Mouse (Mus musculus) telencephalon, adult 2 months (tissue): Measurements from ENCODE around the gene 1600014C10Rik.

Experiments
- DNase-seq: peaks from one replicate; pipeline ENCODE4 v3.0.0-alpha.2; 2011; ENCODE audit warnings: low read depth, low spot score

1600014C10Rik gene

GRCm38 (mm10) chr7:38182962-38183687 lies at the start of gene 1600014C10Rik:
1600014C10Rik (plus strand) TSS chr7:38183217.
- no peak for DNase-seq

GRCm38 (mm10) chr7:38134471-38134870 lies 48.5 kb upstream of the 1600014C10Rik start:
- DNase-seq, result no peak

- DNase-seq, result peak; percentile 74
These were observed 42.7 kb upstream of the 1600014C10Rik start for GRCm38 (mm10) chr7:38140324-38140723.

GRCm38 (mm10) chr7:38141747-38142545 lies 41.1 kb upstream of the 1600014C10Rik start:
- peak; percentile 51 for DNase-seq

- DNase-seq, result no peak
These were observed 35.5 kb upstream of the 1600014C10Rik start for GRCm38 (mm10) chr7:38147477-38147876.

- DNase-seq, result peak; percentile 50
These were observed 31.2 kb upstream of the 1600014C10Rik start for GRCm38 (mm10) chr7:38151706-38152312.

GRCm38 (mm10) chr7:38152571-38152970 lies 30.4 kb upstream of the 1600014C10Rik start:
- no peak for DNase-seq

GRCm38 (mm10) chr7:38155829-38156228 lies 27.2 kb upstream of the 1600014C10Rik start:
- DNase-seq, result no peak

GRCm38 (mm10) chr7:38158764-38159458 lies 24.1 kb upstream of the 1600014C10Rik start:
- no peak for DNase-seq

GRCm38 (mm10) chr7:38161438-38161837 lies 21.6 kb upstream of the 1600014C10Rik start:
- no peak for DNase-seq

- no peak for DNase-seq
These were observed 19.5 kb upstream of the 1600014C10Rik start for GRCm38 (mm10) chr7:38163433-38164050.

GRCm38 (mm10) chr7:38166930-38167645 lies 15.9 kb upstream of the 1600014C10Rik start:
- no peak for DNase-seq

GRCm38 (mm10) chr7:38167724-38168141 lies 15.3 kb upstream of the 1600014C10Rik start:
- DNase-seq, result peak; percentile 86

GRCm38 (mm10) chr7:38173871-38174270 lies 9.1 kb upstream of the 1600014C10Rik start:
- DNase-seq, result no peak

- peak; percentile 40 for DNase-seq
These were observed 8.5 kb upstream of the 1600014C10Rik start for GRCm38 (mm10) chr7:38174321-38175148.

GRCm38 (mm10) chr7:38176056-38176455 lies 7.0 kb upstream of the 1600014C10Rik start:
- no peak for DNase-seq

GRCm38 (mm10) chr7:38179896-38180295 lies 3.1 kb upstream of the 1600014C10Rik start:
- no peak for DNase-seq

GRCm38 (mm10) chr7:38181366-38181765 lies 1.7 kb upstream of the 1600014C10Rik start:
- DNase-seq, result no peak

- peak; percentile 61 for DNase-seq
These were observed 438 bp upstream of the 1600014C10Rik start for GRCm38 (mm10) chr7:38182596-38182961.
